Mouse (Mus musculus): ENCODE data around the gene Ntrk3. TPM values are rescaled to one million over a fixed set of nuclear protein-coding genes. Genes with fewer than 3 reads are reported as not detected.

The Ntrk3 gene
- polyA plus RNA-seq, 1 experiment from 2014 or later, result 4.5 TPM

- Histone ChIP-seq H3K9me3 (no peaks in the 10 kb centered on the region), H3K27ac (peak overlapping the region; percentile 87), H3K36me3 (no peaks in the 10 kb centered on the region), H3K27me3 (ENCODE audit: insufficient read depth, poor library complexity, severe bottlenecking) (peaks cover 88% of the 10 kb centered on the region), H3K4me3 (peak overlapping the region; percentile 66), H3K4me1 (replicated peaks) (peaks cover 37% of the 10 kb centered on the region)
- DNase-seq (ENCODE audit: low spot score), result peak; percentile 57
- 3% methylated on average over 13 of the region's 13 CpGs for WGBS
Measured at GRCm38 (mm10) chr7:78579461-78580234, 158.2 kb downstream of the Ntrk3 start.

GRCm38 (mm10) chr7:78578461-78579359 lies 159.1 kb downstream of the Ntrk3 start:
- H3K36me3 ChIP-seq, result no peaks in the 10 kb centered on the region
- WGBS, result under 1% methylated on average over 57 of the region's 66 CpGs
- no peaks in the 10 kb centered on the region for H3K9me3 ChIP-seq
- peak; percentile 65 for DNase-seq (ENCODE audit: low spot score)
- H3K4me1 ChIP-seq (replicated peaks), result peaks cover 37% of the 10 kb centered on the region
- H3K27me3 ChIP-seq (ENCODE audit: insufficient read depth, poor library complexity, severe bottlenecking), result peaks cover 84% of the 10 kb centered on the region
- H3K27ac ChIP-seq, result peak overlapping the region; percentile 87
- H3K4me3 ChIP-seq, result peak overlapping the region; percentile 66

- no peaks in the 10 kb centered on the region for H3K9me3 ChIP-seq
- peak overlapping the region; percentile 87 for H3K27ac ChIP-seq
- peak overlapping the region; percentile 66 for H3K4me3 ChIP-seq
- peaks cover 37% of the 10 kb centered on the region for H3K4me1 ChIP-seq (replicated peaks)
- 0% methylated on average over 19 of the region's 23 CpGs for WGBS
- no peaks in the 10 kb centered on the region for H3K36me3 ChIP-seq
- DNase-seq (ENCODE audit: low spot score), result peak; percentile 69
- peaks cover 78% of the 10 kb centered on the region for H3K27me3 ChIP-seq (ENCODE audit: insufficient read depth, poor library complexity, severe bottlenecking)
Measured at GRCm38 (mm10) chr7:78578111-78578460, 159.7 kb downstream of the Ntrk3 start.

GRCm38 (mm10) chr7:78577462-78578110 lies 160.2 kb downstream of the Ntrk3 start:
- Histone ChIP-seq H3K27ac (peak overlapping the region; percentile 87), H3K4me3 (peak overlapping the region; percentile 66), H3K4me1 (replicated peaks) (peaks cover 37% of the 10 kb centered on the region), H3K27me3 (ENCODE audit: insufficient read depth, poor library complexity, severe bottlenecking) (peaks cover 72% of the 10 kb centered on the region), H3K36me3 (no peaks in the 10 kb centered on the region), H3K9me3 (no peaks in the 10 kb centered on the region)
- WGBS, result under 1% methylated on average over 49 of the region's 49 CpGs
- DNase-seq (ENCODE audit: low spot score), result peak; percentile 73

GRCm38 (mm10) chr7:78576706-78577461 lies 160.9 kb downstream of the Ntrk3 start:
- Histone ChIP-seq H3K27me3 (ENCODE audit: insufficient read depth, poor library complexity, severe bottlenecking) (peaks cover 65% of the 10 kb centered on the region), H3K36me3 (no peaks in the 10 kb centered on the region), H3K27ac (peak overlapping the region; percentile 87), H3K9me3 (no peaks in the 10 kb centered on the region), H3K4me3 (peak overlapping the region; percentile 66), H3K4me1 (replicated peaks) (peaks cover 37% of the 10 kb centered on the region)
- WGBS, result under 1% methylated on average over 35 of the region's 35 CpGs
- DNase-seq (ENCODE audit: low spot score), result no peak

GRCm38 (mm10) chr7:78576169-78576568 lies 161.6 kb downstream of the Ntrk3 start:
- H3K27ac ChIP-seq, result no peak overlapping the region
- H3K4me3 ChIP-seq, result peak overlapping the region; percentile 66
- H3K9me3 ChIP-seq, result no peaks in the 10 kb centered on the region
- 17% methylated on average over 5 of the region's 5 CpGs for WGBS
- H3K27me3 ChIP-seq (ENCODE audit: insufficient read depth, poor library complexity, severe bottlenecking), result peaks cover 63% of the 10 kb centered on the region
- DNase-seq (ENCODE audit: low spot score), result no peak
- peaks cover 37% of the 10 kb centered on the region for H3K4me1 ChIP-seq (replicated peaks)
- H3K36me3 ChIP-seq, result no peaks in the 10 kb centered on the region

- Histone ChIP-seq H3K4me1 (replicated peaks) (peaks cover 37% of the 10 kb centered on the region), H3K36me3 (no peaks in the 10 kb centered on the region), H3K27ac (no peak overlapping the region), H3K27me3 (ENCODE audit: insufficient read depth, poor library complexity, severe bottlenecking) (peaks cover 59% of the 10 kb centered on the region), H3K9me3 (no peaks in the 10 kb centered on the region), H3K4me3 (peak overlapping the region; percentile 66)
- 28% methylated on average over 3 of the region's 3 CpGs for WGBS
- DNase-seq (ENCODE audit: low spot score), result no peak
Measured at GRCm38 (mm10) chr7:78575556-78575955, 162.3 kb downstream of the Ntrk3 start.

- Histone ChIP-seq H3K27me3 (ENCODE audit: insufficient read depth, poor library complexity, severe bottlenecking) (peaks cover 34% of the 10 kb centered on the region), H3K27ac (no peak overlapping the region), H3K9me3 (no peaks in the 10 kb centered on the region), H3K4me3 (no peak overlapping the region), H3K4me1 (replicated peaks) (peaks cover 20% of the 10 kb centered on the region), H3K36me3 (no peaks in the 10 kb centered on the region)
- WGBS, result 66% methylated on average over 2 of the region's 2 CpGs
- no peak for DNase-seq (ENCODE audit: low spot score)
Measured at GRCm38 (mm10) chr7:78571196-78571595, 166.6 kb downstream of the Ntrk3 start.

- Histone ChIP-seq H3K4me3 (peak overlapping the region; percentile 36), H3K9me3 (no peaks in the 10 kb centered on the region), H3K36me3 (no peaks in the 10 kb centered on the region)
Measured at GRCm38 (mm10) chr7:78569255-78569618, 168.6 kb downstream of the Ntrk3 start.

GRCm38 (mm10) chr7:78568411-78569254 lies 169.2 kb downstream of the Ntrk3 start:
- Histone ChIP-seq H3K4me3 (peak overlapping the region; percentile 36), H3K27me3 (ENCODE audit: insufficient read depth, poor library complexity, severe bottlenecking) (peaks cover 14% of the 10 kb centered on the region; the same call in 1 of the 2 replicates), H3K9me3 (no peaks in the 10 kb centered on the region), H3K4me1 (replicated peaks) (peaks cover 8% of the 10 kb centered on the region; the same call in 1 of the 2 replicates), H3K27ac (peak overlapping the region; percentile 19; the same call in 1 of the 2 replicates), H3K36me3 (no peaks in the 10 kb centered on the region)
- 15% methylated on average over 16 of the region's 16 CpGs for WGBS
- peak; percentile 79 for DNase-seq (ENCODE audit: low spot score)

More at GRCm38 (mm10) chr7:78569255-78569618, 168.6 kb downstream of the Ntrk3 start:
- Histone ChIP-seq H3K27ac (peak overlapping the region; percentile 19; the same call in 1 of the 2 replicates), H3K4me1 (replicated peaks) (peaks cover 8% of the 10 kb centered on the region; the same call in 1 of the 2 replicates), H3K27me3 (ENCODE audit: insufficient read depth, poor library complexity, severe bottlenecking) (peaks cover 15% of the 10 kb centered on the region)
- DNase-seq (ENCODE audit: low spot score), result no peak
- WGBS, result 6% methylated on average over 5 of the region's 5 CpGs

GRCm38 (mm10) chr7:78566617-78567016 lies 171.2 kb downstream of the Ntrk3 start:
- WGBS, result 45% methylated on average over 3 of the region's 3 CpGs

More at GRCm38 (mm10) chr7:78566617-78567016, 171.2 kb downstream of the Ntrk3 start:
- peaks cover 8% of the 10 kb centered on the region; the same call in 1 of the 2 replicates for H3K4me1 ChIP-seq (replicated peaks)
- H3K27ac ChIP-seq, result no peak overlapping the region
- peaks cover 14% of the 10 kb centered on the region; the same call in 1 of the 2 replicates for H3K27me3 ChIP-seq (ENCODE audit: insufficient read depth, poor library complexity, severe bottlenecking)
- H3K36me3 ChIP-seq, result no peaks in the 10 kb centered on the region
- no peak for DNase-seq (ENCODE audit: low spot score)
- no peaks in the 10 kb centered on the region for H3K9me3 ChIP-seq
- H3K4me3 ChIP-seq, result no peak overlapping the region

Data from hindbrain, embryonic 10.5 days (tissue).